Mouse (Mus musculus): Measurements from ENCODE around the gene Sec16b. TPM values are rescaled to one million over a fixed set of nuclear protein-coding genes. Genes with fewer than 3 reads are reported as not detected.
A peak's percentile ranks its signal among the peaks of the same experiment; 100 is the strongest.

The Sec16b gene
- 0.19 and 0.37 TPM in 2 replicates for total RNA-seq (2017)

DNA sequence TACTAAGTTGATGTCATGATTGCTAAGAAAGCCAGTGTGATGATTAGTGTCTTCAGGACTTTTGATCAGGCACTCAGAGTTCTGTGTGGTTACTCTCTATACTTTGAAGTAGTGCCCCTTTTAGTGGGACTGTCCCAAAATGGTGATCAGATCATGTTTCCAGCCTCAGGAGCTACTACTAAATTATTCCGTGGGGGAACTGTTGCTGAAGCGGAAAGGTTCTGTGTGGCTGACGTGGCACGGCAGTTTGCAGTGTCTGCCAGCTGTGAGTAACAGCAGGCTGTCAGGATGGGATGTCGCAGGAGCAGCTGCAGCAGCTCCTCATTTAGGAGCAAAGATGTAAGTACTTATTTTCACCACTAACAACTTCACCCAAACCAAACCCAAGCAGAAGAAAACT is at the start of gene Sec16b:
Sec16b (plus strand) TSS at position 207 of the 400 bp plus-strand sequence.
- ATAC-seq (replicated peaks; ENCODE audit: low read depth, poor library complexity, severe bottlenecking): no peak

- no peak for ATAC-seq (replicated peaks; ENCODE audit: low read depth, poor library complexity, severe bottlenecking)
Measured at GRCm38 (mm10) chr1:157457789-157458188, 48.7 kb upstream of the Sec16b start.

DNA sequence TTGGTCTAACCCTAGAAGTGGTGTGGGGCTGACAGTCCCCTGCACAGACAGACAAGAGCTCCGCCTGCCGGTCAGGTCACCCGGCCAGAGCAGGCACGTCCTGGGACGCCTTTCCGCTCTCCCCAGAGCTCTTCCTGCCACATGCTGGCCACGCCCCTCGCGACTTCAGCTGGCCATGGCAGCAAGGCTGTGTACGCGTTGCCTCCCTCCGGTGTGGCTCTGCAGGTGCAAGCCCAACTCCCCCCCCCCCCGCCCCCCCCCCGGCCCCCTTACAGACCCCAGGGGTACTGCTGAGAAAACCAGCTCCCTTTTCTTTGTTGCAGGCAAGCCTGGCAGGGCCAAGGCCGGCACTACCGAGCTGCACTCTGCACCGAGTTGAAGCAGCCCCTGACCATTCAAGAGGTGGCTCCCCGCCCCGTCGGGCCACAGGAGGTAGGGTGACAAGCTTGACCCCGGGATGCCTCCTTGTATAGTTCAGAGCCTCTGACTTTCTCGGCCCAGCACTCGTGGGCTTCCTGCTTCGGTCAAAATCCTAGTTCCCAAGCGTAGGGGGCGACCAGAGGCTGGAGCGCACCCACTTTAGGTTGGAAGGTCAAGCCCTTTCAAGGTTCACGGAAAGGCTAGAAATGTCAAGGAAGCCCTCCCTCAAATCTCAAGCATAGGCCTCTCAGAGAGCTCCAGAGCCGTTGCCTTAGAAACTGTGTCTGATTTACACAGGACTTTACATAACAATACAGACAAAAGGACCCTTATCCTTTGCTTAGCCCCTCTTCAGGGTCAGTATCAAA is 47.9 kb upstream of the Sec16b start, which contains the start of gene Cryzl2:
Cryzl2 (plus strand) TSS at position 157 of the 788 bp plus-strand sequence.
- ATAC-seq (replicated peaks; ENCODE audit: low read depth, poor library complexity, severe bottlenecking): peak; percentile 99

DNA sequence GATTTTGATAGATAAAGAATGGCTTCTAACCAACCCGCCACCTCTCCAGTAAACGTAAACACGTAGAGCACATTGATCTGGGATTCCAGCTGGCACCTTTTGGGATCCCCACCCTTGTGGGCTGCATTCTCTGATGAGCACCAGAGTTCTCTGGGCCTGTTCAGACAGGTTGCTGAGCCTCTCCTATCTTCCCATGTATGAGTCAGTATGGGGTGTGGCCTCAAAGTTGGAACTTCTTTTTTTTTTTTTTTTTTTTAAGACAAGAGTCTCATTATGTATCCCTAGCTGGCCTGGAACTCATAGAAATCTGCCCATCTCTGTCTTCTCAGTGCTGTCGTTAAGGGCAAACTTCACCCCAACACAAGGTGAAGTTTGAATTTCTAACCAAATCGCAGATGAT is 46.6 kb upstream of the Sec16b start:
- ATAC-seq (replicated peaks; ENCODE audit: low read depth, poor library complexity, severe bottlenecking): no peak

DNA sequence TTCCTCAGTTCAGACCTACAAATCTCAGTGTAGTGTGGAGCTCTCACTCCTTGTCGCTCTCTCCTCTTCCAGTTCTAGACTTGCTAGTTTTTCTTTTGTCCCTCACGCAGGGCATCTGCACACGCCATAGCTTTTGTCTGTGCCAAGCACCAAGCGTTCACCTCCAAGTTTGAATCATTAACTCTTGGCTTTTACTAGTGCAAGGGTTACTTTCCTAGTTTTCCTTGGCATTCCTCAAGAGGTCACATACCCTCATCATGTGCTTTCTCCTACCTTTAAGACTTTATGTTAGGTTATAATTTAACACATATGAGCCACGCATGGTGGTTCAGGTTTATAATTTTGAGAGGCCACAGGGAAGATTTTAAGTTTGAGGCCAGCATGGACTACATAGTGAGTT is 45.3 kb upstream of the Sec16b start:
- no peak for ATAC-seq (replicated peaks; ENCODE audit: low read depth, poor library complexity, severe bottlenecking)

GRCm38 (mm10) chr1:157462336-157462735 is 44.2 kb upstream of the Sec16b start:
- ATAC-seq (replicated peaks; ENCODE audit: low read depth, poor library complexity, severe bottlenecking): no peak

DNA sequence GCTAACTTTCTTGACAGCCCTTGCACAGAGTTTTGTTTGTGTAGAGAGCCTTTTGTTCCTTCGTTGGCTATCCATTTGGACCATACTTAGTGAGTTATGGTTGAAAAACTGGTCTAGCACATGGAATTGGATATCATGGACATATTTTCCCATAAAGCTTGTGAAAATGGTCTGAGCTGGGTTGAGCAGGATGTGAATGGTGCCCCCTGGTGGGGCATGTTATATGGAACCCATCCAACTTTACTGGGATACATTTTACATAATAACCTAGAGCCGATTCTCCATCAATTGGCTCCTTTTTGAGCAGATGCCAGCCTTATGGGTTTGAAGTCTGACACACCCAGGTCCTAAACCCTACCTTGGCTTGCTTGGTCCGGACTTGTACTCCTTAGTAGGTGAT is 41.3 kb upstream of the Sec16b start:
- peak; percentile 50; the same call in 1 of the 2 replicates for ATAC-seq (replicated peaks; ENCODE audit: low read depth, poor library complexity, severe bottlenecking)

DNA sequence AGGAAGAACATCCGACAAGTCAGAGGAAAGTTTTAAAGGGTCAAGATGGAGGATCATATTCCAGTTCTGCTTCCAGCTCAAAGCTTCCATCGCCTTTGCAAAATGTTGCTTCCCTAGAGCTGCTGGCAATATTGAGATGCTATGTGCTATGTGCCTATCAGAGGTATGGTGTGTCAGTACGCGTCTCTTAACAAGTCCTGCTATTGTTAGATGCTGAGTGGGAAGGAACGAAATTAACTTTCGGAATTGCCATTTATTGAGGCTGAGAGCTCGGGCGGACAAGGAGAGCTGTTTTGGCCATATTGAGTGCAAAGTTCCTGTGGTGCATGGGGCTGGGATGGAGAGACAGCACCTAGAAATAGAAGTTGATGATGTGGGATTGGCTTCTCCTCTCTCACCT is 38.7 kb upstream of the Sec16b start:
- ATAC-seq (replicated peaks; ENCODE audit: low read depth, poor library complexity, severe bottlenecking): no peak

DNA sequence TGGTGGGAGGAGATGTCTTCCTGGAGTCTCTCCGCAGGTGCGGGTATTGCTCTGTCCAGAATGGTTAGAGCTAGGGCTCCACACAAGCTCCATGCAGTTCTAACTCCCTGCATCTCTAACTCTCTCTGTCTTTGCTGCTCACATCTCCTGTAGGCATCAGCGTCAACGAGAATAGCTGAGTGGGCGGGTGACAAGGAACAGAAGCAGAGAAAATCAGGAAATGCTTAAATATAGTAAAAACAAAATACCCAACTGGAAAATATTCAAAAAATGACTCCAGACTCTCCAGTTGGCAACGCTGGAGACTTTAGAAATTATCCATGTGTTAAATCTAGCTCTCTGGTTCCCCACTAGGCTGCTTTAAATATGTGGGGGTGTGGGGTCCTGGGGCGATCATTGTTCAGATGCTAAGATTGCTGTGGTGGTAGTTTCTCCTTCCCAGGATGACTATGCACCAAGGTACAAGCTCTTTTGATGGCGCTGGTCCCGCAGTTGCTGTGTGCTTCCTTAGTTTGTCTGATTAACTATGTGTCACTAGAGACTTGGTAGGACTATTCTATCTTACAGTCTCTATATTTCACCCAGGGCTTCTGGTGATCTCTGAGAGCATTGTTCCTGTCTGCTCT is 35.7 kb upstream of the Sec16b start:
- no peak for ATAC-seq (replicated peaks; ENCODE audit: low read depth, poor library complexity, severe bottlenecking)

- no peak for ATAC-seq (replicated peaks; ENCODE audit: low read depth, poor library complexity, severe bottlenecking)
Measured at GRCm38 (mm10) chr1:157472716-157473115, 33.8 kb upstream of the Sec16b start.

- ATAC-seq (replicated peaks; ENCODE audit: low read depth, poor library complexity, severe bottlenecking): no peak
Measured at GRCm38 (mm10) chr1:157474865-157475264, 31.7 kb upstream of the Sec16b start.

- ATAC-seq (replicated peaks; ENCODE audit: low read depth, poor library complexity, severe bottlenecking): no peak
Measured at GRCm38 (mm10) chr1:157476231-157476630, 30.3 kb upstream of the Sec16b start.

DNA sequence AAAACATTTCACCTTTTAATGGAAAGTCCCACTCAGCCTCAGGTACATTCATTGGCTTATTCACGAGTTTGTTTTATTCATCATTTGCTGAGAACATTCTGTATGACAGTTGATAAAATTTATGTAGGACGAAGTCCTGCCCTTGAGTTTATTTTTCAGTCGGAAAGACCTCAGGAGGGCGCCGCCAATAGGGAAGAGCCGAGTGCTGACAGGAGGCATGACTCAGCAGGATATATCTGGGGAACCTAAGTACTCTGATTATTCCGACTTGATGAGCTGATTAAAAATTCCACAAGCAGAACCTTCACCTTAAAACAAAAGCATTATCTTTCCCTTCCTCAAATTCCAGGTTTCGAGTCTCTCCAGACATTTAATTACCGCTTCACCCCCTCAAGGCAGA is 26.4 kb upstream of the Sec16b start:
- peak; percentile 82 for ATAC-seq (replicated peaks; ENCODE audit: low read depth, poor library complexity, severe bottlenecking)

DNA sequence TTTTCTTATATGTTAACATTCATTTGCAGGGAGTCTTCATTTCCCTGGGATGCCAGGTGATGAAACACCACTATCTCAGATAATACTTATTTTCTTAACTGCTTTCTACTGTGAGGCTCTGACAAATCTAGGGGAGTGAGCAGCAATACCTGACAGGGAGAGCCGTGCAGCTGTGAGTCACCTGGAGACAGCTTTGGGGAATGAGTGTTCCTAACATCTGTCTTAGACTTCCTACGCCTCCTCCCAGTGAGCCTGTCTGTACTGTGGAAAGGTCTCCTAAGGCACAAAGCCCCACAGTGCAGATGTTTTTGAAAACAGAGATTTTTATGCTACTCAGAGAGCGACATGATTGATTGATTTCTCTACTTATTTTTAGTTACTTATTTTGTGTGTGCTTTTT is 25.6 kb upstream of the Sec16b start:
- ATAC-seq (replicated peaks; ENCODE audit: low read depth, poor library complexity, severe bottlenecking): no peak

DNA sequence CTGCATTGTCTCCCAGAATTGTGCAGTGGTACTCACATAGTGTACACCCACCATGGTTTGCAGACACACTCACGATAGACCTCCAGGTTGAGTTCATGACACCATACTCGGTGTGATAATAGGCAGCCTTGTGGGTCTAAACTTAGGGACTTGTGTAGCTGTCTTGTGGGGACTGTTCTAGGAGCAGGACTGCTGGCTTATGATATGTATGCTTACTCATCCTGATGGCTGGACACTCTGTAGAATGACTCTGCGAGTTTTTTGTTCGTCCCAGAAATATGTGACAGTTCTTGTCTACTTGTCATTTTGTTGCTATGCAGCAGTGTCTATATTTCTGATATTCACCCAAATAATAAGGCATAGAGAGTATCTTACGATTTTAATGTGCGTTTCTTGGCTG is 24.9 kb upstream of the Sec16b start:
- no peak for ATAC-seq (replicated peaks; ENCODE audit: low read depth, poor library complexity, severe bottlenecking)

DNA sequence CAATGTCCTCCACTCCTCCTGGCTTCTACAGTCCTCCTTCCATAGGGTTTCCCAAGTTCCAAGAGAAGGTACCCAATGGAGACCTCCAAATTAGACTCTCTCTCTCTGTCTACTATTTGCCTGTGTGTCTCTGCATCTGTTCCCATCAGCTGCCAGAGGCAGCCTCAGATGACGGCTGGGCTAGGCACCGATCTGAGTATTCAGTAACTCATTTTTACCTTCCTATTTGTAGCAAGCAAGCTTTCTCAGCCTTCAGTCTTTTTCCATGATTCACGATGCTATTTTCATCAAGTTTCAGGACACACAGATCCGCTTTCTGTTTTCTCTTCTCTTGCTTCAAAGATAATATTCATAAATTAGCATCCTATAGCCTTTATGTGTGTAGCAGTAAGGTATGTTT is 22.4 kb upstream of the Sec16b start:
- ATAC-seq (replicated peaks; ENCODE audit: low read depth, poor library complexity, severe bottlenecking): no peak

DNA sequence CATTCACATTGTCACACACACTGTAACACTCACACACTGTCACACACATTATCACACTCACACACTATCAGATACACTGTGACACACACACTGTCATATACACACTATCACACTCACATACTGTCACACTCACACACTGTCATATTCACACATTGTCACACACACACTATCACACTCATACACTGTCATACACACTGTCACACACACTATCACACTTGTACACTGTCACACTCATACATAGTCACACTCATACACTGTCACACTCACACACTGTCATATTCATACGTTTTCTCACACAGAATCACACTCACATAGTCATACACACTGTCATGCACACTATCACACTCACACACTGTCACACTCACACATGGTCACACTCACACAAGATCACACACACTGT is 5.9 kb upstream of the Sec16b start:
- no peak for ATAC-seq (replicated peaks; ENCODE audit: low read depth, poor library complexity, severe bottlenecking)

- no peak for ATAC-seq (replicated peaks; ENCODE audit: low read depth, poor library complexity, severe bottlenecking)
Measured at GRCm38 (mm10) chr1:157501352-157501945, 5.1 kb upstream of the Sec16b start.

DNA sequence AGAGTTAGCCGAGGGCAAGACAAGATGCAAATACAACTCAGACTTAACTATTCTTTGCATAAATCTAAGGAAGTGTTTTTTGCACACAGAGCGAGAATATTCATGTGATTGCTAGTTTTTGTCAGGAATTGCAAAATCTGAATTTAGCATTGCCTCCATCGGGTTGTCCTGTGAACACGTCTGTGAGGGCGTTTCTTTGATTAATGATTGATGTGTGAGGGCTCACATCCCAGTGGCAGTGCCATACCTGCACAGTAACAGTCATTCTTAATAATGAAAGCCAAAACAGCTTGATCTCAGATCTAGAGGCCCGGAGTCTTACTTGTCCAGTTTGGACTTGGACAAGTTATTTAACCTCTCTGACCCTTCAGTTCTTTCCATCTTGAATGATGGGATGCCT is 3.5 kb upstream of the Sec16b start:
- ATAC-seq (replicated peaks; ENCODE audit: low read depth, poor library complexity, severe bottlenecking): no peak

GRCm38 (mm10) chr1:157506995-157507595 is 567 bp downstream of the Sec16b start:
- ATAC-seq (replicated peaks; ENCODE audit: low read depth, poor library complexity, severe bottlenecking): no peak

DNA sequence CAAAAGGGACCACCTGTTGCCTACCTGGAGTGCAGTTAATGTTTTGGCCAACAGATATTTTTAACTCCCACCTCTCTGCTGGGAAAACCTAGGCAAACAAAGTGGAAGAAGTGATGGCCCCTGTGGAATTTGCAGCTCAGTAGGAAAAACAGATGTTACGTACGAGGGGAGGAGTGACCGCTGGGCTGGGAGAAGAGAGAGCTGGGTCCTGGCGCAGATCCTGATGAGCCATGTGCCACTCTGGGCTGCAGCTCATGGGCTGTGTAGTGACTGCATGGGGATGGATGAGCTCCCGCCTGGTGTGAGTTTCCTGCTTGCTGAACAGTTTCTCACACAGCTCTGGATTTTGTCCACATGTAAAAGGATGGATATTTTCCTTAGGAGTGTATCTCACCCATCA is 1.3 kb downstream of the Sec16b start:
- no peak for ATAC-seq (replicated peaks; ENCODE audit: low read depth, poor library complexity, severe bottlenecking)

Data from common myeloid progenitor, adult 5-6 weeks (primary cell).